In the genomic region with DNA sequence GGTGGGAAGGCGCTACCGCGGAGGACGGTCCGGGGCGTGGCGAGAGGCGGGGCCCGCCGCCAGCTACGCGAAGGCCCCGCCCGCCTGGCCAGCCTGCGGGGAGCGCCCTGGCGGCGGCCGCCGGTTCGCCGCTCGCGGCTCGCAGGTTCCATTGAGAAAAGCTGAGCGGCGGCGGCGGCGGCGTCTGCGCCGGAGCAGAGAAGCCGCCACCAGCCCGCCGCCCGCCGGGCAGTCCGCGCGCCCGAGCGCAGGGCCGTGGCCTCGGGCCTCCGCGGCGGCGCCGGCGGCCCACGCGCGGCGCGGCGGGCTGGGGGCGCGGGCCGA, we compare ENCODE assay signal across 8 mouse cellular contexts. TPM values are rescaled to one million over a fixed set of nuclear protein-coding genes. Genes with fewer than 3 reads are reported as not detected.
DNase-seq lines count a peak whose midpoint lies in the region; ATAC-seq lines count a peak whose summit lies in the region.

Gene Zfpm1 (plus strand): TSS at position 107 of the 324 bp plus-strand sequence.

- ATAC-seq in kidney, embryonic 15.5 days (replicated peaks; ENCODE audit: low FRiP score): no peak
- no peak for ATAC-seq in neural tube, embryonic 14.5 days (ENCODE audit: low read depth)

- DNase-seq in kidney, adult 9 months: no peak
- no peak for DNase-seq in adrenal gland, postnatal 10 days
- DNase-seq in heart, embryonic 10.5 days (ENCODE audit: low spot score): no peak
- no peak for DNase-seq in left cerebral cortex, postnatal 10 days (ENCODE audit: extremely low spot score in 1 of 2, low spot score in 2 of 2)
- no peak for DNase-seq in embryo, embryonic 10 days (ENCODE audit: low spot score)
- no peak for DNase-seq in thymus, postnatal 14 days

- no peaks in the 10 kb centered on the region for H3K9me3 ChIP-seq in kidney, embryonic 15.5 days (replicated peaks)
- no peaks in the 10 kb centered on the region for H3K9me3 ChIP-seq in heart, embryonic 10.5 days
- H3K9me3 ChIP-seq in neural tube, embryonic 14.5 days (ENCODE audit: control insufficient read depth, low read length): no peaks in the 10 kb centered on the region

- intact Hi-C loops in left cerebral cortex, postnatal 10 days (cut with DNase I): no loop called here

- H3K4me2 ChIP-seq in kidney, embryonic 15.5 days: peak within 1 kb of the TSS; percentile 97
- H3K4me2 ChIP-seq in neural tube, embryonic 14.5 days (ENCODE audit: low read depth, low read length): peak within 1 kb of the TSS; percentile 98

- no peaks in the 10 kb centered on the region for H3K36me3 ChIP-seq in kidney, embryonic 15.5 days
- 0 out of 2 replicates have a peak, but pooled peaks cover 5% of the 10 kb centered on the region for H3K36me3 ChIP-seq in heart, embryonic 10.5 days
- H3K36me3 ChIP-seq in neural tube, embryonic 14.5 days (ENCODE audit: control insufficient read depth, insufficient read depth, low read length): no peaks in the 10 kb centered on the region

- H3K4me1 ChIP-seq in kidney, embryonic 15.5 days: peaks cover 67% of the 10 kb centered on the region
- H3K4me1 ChIP-seq in heart, embryonic 10.5 days: peaks cover 58% of the 10 kb centered on the region
- H3K4me1 ChIP-seq in neural tube, embryonic 14.5 days (ENCODE audit: control insufficient read depth, insufficient read depth, low read length): peaks cover 24% of the 10 kb centered on the region

- H3K4me3 ChIP-seq in kidney, embryonic 15.5 days (replicated peaks): peak within 1 kb of the TSS; percentile 84
- H3K4me3 ChIP-seq in heart, embryonic 10.5 days: peak within 1 kb of the TSS; percentile 95
- peak within 1 kb of the TSS; percentile 56 for H3K4me3 ChIP-seq in neural tube, embryonic 14.5 days (ENCODE audit: low read depth, low read length)

- H3K9ac ChIP-seq in kidney, embryonic 15.5 days: peak within 1 kb of the TSS; percentile 67
- H3K9ac ChIP-seq in neural tube, embryonic 14.5 days (replicated peaks; ENCODE audit: low read depth, low read length): peak within 1 kb of the TSS; percentile 66

- peak within 1 kb of the TSS; percentile 90 for H3K27ac ChIP-seq in kidney, embryonic 15.5 days
- peak within 1 kb of the TSS; percentile 95 for H3K27ac ChIP-seq in heart, embryonic 10.5 days
- no peak within 1 kb of the TSS for H3K27ac ChIP-seq in neural tube, embryonic 14.5 days (ENCODE audit: low read depth, low read length)

- H3K27me3 ChIP-seq in kidney, embryonic 15.5 days: peaks cover 33% of the 10 kb centered on the region
- 0 out of 2 replicates have a peak, but pooled peaks cover 11% of the 10 kb centered on the region for H3K27me3 ChIP-seq in heart, embryonic 10.5 days (ENCODE audit: insufficient read depth, poor library complexity, severe bottlenecking)
- peaks cover 13% of the 10 kb centered on the region for H3K27me3 ChIP-seq in neural tube, embryonic 14.5 days (ENCODE audit: control insufficient read depth, insufficient read depth, low read length)

- 0% methylated on average over 52 of the region's 60 CpGs for WGBS in kidney, embryonic 15.5 days
- 12% methylated on average over 59 of the region's 60 CpGs for WGBS in heart, embryonic 10.5 days
- 0% methylated on average over 53 of the region's 60 CpGs for whole genome bisulfite sequencing in neural tube, embryonic 14.5 days

RNA-seq across cellular contexts. Expression of gene Zfpm1, which starts in this region (rescaled TPM):
- 2.2 and 2.4 TPM in 2 replicates for polyA plus RNA-seq in kidney, embryonic 15.5 days (2015; fragmentation: Nextera tagmentation; extraction: Ambion mirVana)
- total RNA-seq in adrenal gland, postnatal 10 days (2021): 10 to 100 TPM; 27.2 to 29.0 TPM
- 5.7 and 12.8 TPM in 2 replicates for polyA plus RNA-seq in heart, embryonic 10.5 days (2016; fragmentation: Nextera tagmentation; extraction: Ambion mirVana)
- 10 to 100 TPM; 14.1 to 15.6 TPM for total RNA-seq in left cerebral cortex, postnatal 10 days (2021)
- polyA plus RNA-seq in neural tube, embryonic 14.5 days (2014; fragmentation: Nextera tagmentation; extraction: Ambion mirVana): 1.2 and 1.4 TPM in 2 replicates
